Mouse (Mus musculus) kidney, embryonic 16.5 days (tissue): ENCODE data around the gene Dync1h1. TPM values are rescaled to one million over a fixed set of nuclear protein-coding genes. Genes with fewer than 3 reads are reported as not detected.

ENCODE experiments used
- ATAC-seq: fragments of 200-750 bp; cut with Nextera tagmentation; 2 replicates; pipeline ENCODE4 v1.8.0; 2017; ENCODE audit warnings: moderate TSS enrichment; ENCODE audit not compliant: low FRiP score, low TSS enrichment
- H3K27ac ChIP-seq: fragments of 300-500 bp; sonication (generic); 2 replicates; pipeline ENCODE4 v1.5.1; 2014; ENCODE audit warnings: low read length
- H3K27me3 ChIP-seq: fragments of 300-500 bp; sonication (generic); 2 replicates; pipeline ENCODE4 v1.6.1; 2014; ENCODE audit warnings: low read length, control low read depth, mixed read lengths; ENCODE audit not compliant: insufficient read depth
- H3K36me3 ChIP-seq: fragments of 300-500 bp; sonication (generic); 2 replicates; pipeline ENCODE4 v1.6.1; 2014; ENCODE audit warnings: low read length, control low read depth, mixed read lengths; ENCODE audit not compliant: insufficient read depth
- H3K4me1 ChIP-seq: fragments of 300-500 bp; sonication (generic); 2 replicates; pipeline ENCODE4 v1.6.1; 2014; ENCODE audit warnings: low read length, control low read depth, mixed read lengths; ENCODE audit not compliant: insufficient read depth
- H3K4me2 ChIP-seq: fragments of 300-500 bp; sonication (generic); replicated peaks from 2 replicates; pipeline ENCODE4 v1.6.1; 2014; ENCODE audit warnings: low read depth, low read length
- H3K4me3 ChIP-seq: fragments of 300-500 bp; sonication (generic); 2 replicates; pipeline ENCODE4 v1.5.1; 2014; ENCODE audit warnings: mild to moderate bottlenecking, low read length
- H3K9ac ChIP-seq: fragments of 300-500 bp; sonication (generic); replicated peaks from 2 replicates; pipeline ENCODE4 v1.6.1; 2014; ENCODE audit warnings: low read length
- H3K9me3 ChIP-seq: fragments of 300-500 bp; sonication (generic); 2 replicates; pipeline ENCODE4 v1.6.1; 2016; ENCODE audit warnings: low read length, control low read depth
- WGBS: fragments of 180-500 bp; shearing (Covaris S2); extraction: QIAGEN DNeasy Blood & Tissue Kit; methylation state at CpG from one replicate; pipeline ENCODE4 v1.1.7; 2014; 5-methylcytosine and 5-hydroxymethylcytosine counted together
- polyA plus RNA-seq: library from polyadenylated mRNA; unstranded; fragments of >200 nt; fragmentation: Nextera tagmentation; extraction: Ambion mirVana; gene quantifications from 2 replicates; pipeline ENCODE4 v1.2.1, GENCODE M21; 2015

Dync1h1 gene
- polyA plus RNA-seq, 1 experiment from 2014 or later = 53.9 TPM

DNA sequence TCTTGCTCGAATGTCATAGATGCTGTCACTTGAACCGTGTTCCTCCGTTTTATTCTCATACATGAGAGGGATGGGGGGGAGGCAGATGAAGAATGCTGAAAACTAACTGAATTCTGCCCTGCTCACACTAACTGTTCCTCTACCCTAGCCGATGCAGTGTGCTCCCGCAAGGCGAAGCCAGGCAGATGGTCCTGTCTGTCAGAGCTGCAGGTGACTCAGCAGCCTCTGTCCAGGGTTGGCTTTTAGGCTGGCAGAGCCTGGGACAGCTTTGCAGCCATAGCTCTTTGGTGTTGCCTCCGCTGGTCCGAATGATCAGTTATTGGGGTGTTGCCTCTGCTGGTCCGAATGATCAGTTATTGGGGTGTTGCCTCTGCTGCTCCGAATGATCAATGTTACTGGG, 30.2 kb upstream of the Dync1h1 start:
- Histone ChIP-seq H3K36me3 (peaks cover 45% of the 10 kb centered on the region), H3K27me3 (no peaks in the 10 kb centered on the region), H3K4me1 (no peaks in the 10 kb centered on the region), H3K4me2 (no peak overlapping the region), H3K27ac (no peak overlapping the region), H3K4me3 (no peak overlapping the region), H3K9ac (no peak overlapping the region), H3K9me3 (no peaks in the 10 kb centered on the region)
- WGBS = 93% methylated on average over 10 of the region's 10 CpGs
- ATAC-seq = no peak

DNA sequence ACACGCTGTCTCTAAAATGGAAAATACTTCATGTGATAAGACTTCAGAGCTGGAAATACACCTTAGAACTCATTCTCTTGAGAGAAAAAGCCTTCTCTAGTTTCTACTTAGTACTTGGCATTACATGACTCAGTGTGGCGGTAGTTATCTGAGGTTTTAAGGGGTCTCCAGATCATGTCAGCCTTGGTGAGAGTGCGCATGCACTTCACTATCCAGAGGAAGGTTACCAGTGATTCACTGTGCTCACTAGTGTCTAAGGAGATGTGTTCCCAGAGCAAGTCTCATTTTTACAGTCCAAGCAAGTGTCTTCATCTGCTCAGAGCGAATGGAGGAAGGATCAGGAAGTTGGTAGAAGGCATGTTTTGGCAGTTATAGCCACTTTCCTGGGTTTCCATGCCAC, 28.9 kb upstream of the Dync1h1 start:
- Histone ChIP-seq H3K27ac (no peak overlapping the region), H3K4me2 (no peak overlapping the region), H3K36me3 (peaks cover 39% of the 10 kb centered on the region), H3K27me3 (no peaks in the 10 kb centered on the region), H3K9me3 (no peaks in the 10 kb centered on the region), H3K4me3 (no peak overlapping the region), H3K9ac (no peak overlapping the region), H3K4me1 (no peaks in the 10 kb centered on the region)
- WGBS = 94% methylated on average over 4 of the region's 4 CpGs
- ATAC-seq = no peak

DNA sequence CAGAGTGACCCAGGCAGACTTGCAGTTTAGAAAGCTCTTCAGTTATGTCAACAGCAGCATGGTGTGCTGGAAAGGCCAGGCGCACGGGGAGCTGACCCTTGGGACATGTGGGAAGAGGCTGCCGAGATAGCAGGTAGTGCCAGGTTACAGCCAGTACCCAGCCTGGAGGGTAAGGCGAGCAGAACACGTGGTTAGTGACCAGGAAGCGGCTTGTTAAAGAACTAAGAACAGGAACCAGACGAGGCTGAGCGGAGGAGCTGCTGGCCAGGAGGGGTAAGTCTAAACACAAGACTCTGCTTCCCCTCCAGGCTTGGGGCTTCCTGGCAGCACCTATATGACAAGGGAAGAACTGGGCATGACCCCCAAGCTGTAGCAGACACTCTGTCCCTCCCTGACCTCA, 27.6 kb upstream of the Dync1h1 start:
- no peaks in the 10 kb centered on the region for H3K9me3 ChIP-seq
- no peaks in the 10 kb centered on the region for H3K4me1 ChIP-seq
- H3K9ac ChIP-seq = no peak overlapping the region
- no peak for ATAC-seq
- no peaks in the 10 kb centered on the region for H3K27me3 ChIP-seq
- WGBS = 81% methylated on average over 8 of the region's 8 CpGs
- H3K4me3 ChIP-seq = no peak overlapping the region
- H3K36me3 ChIP-seq = peaks cover 26% of the 10 kb centered on the region
- no peak overlapping the region for H3K4me2 ChIP-seq
- no peak overlapping the region for H3K27ac ChIP-seq

DNA sequence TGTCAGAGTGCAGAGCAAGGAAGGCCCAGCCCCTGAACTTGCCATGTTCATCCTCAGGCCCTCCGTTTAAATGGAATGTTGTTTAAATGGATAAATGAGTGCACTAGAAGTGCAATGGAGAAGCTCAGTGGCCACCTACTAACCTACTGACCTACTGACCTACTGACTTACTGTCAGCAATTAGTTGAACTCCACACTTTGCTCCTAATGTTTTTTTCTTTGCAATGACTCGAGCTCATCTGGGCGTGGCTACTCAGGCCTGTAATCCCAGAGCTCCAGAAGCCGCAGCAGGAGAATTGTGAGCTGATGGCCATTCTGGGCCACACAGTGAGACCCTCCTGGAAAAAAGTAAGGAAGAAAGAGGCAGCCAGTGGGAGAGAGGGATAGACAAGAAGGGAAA, 25.3 kb upstream of the Dync1h1 start:
- Histone ChIP-seq H3K9me3 (no peaks in the 10 kb centered on the region), H3K27ac (no peak overlapping the region), H3K4me3 (no peak overlapping the region), H3K4me1 (no peaks in the 10 kb centered on the region), H3K9ac (no peak overlapping the region), H3K36me3 (peaks cover 23% of the 10 kb centered on the region), H3K4me2 (no peak overlapping the region), H3K27me3 (no peaks in the 10 kb centered on the region)
- no peak for ATAC-seq
- 56% methylated on average over 4 of the region's 4 CpGs for WGBS

DNA sequence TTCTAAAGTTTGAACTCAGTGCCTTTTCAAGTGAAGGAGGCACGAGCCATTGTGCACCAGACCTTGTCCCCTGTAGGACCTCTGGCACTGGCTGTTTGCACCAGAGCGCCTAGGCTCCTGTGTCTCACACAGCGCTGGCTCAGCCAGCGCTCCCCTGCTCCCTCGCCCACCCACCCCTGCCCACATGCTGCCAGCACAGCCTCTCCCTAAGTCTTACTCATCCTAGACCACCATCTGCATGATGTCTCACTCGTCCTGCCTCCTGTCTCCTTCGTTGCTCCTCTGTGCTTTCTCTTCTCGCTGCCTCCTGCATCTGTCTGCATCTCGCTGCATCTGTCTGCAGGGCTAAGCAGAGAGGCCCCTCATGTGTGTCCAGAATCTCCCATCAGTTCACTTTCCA, 22.9 kb upstream of the Dync1h1 start:
- H3K4me3 ChIP-seq = no peak overlapping the region
- H3K4me2 ChIP-seq = no peak overlapping the region
- 81% methylated on average over 9 of the region's 9 CpGs for WGBS
- H3K9ac ChIP-seq = no peak overlapping the region
- no peaks in the 10 kb centered on the region for H3K27me3 ChIP-seq
- H3K9me3 ChIP-seq = no peaks in the 10 kb centered on the region
- peaks cover 21% of the 10 kb centered on the region for H3K36me3 ChIP-seq
- no peaks in the 10 kb centered on the region for H3K4me1 ChIP-seq
- ATAC-seq = no peak
- no peak overlapping the region for H3K27ac ChIP-seq

DNA sequence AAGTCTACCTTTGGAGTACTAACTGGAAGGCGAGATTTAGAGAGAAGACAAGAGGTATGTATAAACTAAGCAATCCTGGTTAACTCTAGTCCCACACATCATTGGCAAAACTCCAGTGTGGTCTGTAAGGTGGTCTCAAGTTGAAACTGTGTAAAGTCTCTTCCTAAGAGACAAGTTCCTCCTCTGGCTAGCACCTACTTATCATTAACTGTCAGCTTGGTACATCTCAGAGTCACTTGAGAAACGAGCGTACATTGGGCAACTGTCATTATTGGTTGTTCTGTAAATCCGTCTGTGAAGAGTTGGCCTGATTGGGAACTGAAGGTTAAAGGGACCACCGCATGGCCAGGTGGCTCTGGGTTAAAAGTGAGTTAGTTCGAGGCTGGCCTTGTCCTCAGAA, 12.6 kb upstream of the Dync1h1 start:
- H3K4me3 ChIP-seq = no peak overlapping the region
- H3K36me3 ChIP-seq = no peaks in the 10 kb centered on the region
- no peak for ATAC-seq
- 74% methylated on average over 6 of the region's 6 CpGs for WGBS
- H3K9ac ChIP-seq = no peak overlapping the region
- no peaks in the 10 kb centered on the region for H3K27me3 ChIP-seq
- H3K4me1 ChIP-seq = peaks cover 15% of the 10 kb centered on the region
- no peak overlapping the region for H3K4me2 ChIP-seq
- H3K9me3 ChIP-seq = no peaks in the 10 kb centered on the region
- no peak overlapping the region for H3K27ac ChIP-seq

DNA sequence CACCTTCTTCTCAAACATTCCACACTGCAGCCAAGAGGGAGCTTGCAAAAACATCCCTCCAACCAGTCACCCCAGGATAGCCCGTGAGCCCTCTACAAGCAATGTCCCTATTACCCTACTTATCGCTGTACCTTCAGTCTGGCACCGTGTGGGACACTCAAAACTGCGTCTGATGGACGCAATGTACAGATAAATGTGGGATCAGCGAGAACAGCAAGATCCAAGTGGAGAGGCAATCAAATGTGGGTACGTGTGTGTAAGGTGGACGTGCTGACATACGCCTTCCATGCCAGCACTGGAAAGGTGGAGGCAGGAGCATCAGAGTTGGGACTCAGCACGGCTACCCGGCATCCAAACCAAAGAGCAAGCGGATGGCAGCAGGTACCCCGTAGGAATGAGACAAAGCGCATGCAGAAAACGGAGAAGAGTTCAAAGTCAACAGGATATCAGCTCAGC, 10.4 kb upstream of the Dync1h1 start:
- Histone ChIP-seq H3K27me3 (no peaks in the 10 kb centered on the region), H3K4me2 (peak overlapping the region; percentile 95), H3K4me3 (peak overlapping the region; percentile 72), H3K27ac (peak overlapping the region; percentile 94), H3K9ac (peak overlapping the region; percentile 87), H3K4me1 (peaks cover 15% of the 10 kb centered on the region), H3K9me3 (no peaks in the 10 kb centered on the region), H3K36me3 (no peaks in the 10 kb centered on the region)
- 1% methylated on average over 15 of the region's 15 CpGs for WGBS
- ATAC-seq = peak; percentile 46

DNA sequence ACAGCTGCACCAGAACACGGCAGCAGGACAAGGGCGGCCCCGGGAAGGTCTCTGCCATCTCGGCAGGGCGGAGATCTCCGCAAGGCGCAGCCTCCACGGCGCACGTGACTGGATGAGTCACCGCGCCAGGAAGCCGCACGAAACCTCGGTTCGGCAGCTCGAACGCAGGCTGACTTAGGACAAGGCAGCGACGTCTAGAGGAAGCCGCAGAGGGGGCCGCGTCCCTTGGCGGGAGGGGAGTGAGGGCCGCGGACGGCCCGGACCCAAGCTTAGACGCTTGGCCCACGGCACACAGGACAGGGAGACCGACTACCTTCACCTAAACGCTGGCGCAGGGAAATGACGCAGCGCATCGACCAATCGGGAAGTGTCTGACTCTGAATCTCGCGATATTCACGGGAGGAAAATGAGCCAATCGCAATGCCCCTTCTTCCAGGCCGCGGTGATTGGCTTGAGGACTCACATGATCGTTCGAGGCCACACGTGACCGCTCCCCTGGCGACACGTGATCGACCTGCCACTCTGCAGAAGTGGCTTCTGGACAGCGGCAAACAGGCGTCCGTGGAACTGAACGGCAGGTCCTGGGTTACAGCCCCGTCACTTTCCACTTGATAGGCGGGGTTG, 9.9 kb upstream of the Dync1h1 start:
- Histone ChIP-seq H3K4me2 (peak overlapping the region; percentile 95), H3K4me3 (peak overlapping the region; percentile 72), H3K27ac (peak overlapping the region; percentile 94), H3K9ac (peak overlapping the region; percentile 88), H3K9me3 (no peaks in the 10 kb centered on the region), H3K4me1 (peaks cover 15% of the 10 kb centered on the region), H3K36me3 (no peaks in the 10 kb centered on the region), H3K27me3 (no peaks in the 10 kb centered on the region)
- peak; percentile 97 for ATAC-seq
- 0% methylated on average over 56 of the region's 56 CpGs for WGBS

DNA sequence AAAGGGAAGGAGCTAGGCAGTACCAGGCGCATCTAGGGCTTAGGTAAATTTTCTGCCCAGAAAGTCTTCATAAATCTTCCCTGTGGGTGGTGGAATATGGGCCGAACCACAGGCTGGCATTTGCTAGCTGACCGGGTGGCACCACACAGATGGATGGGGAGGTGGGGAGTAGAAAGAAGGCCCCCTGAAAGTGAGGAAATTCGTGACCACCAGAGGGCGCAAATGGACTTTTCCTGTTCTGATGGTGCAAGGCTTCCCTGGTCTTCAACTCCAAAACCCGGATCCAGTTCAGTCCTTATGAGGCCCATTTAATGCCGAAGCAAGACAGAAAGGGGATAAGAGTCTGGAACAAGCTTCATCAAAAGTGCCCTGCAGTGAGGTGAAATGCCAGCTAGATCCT, 2.7 kb upstream of the Dync1h1 start:
- Histone ChIP-seq H3K36me3 (no peaks in the 10 kb centered on the region), H3K27ac (no peak overlapping the region), H3K9me3 (no peaks in the 10 kb centered on the region), H3K4me1 (peaks cover 16% of the 10 kb centered on the region), H3K9ac (no peak overlapping the region), H3K4me3 (no peak overlapping the region), H3K27me3 (no peaks in the 10 kb centered on the region), H3K4me2 (no peak overlapping the region)
- no peak for ATAC-seq
- 6% methylated on average over 7 of the region's 7 CpGs for WGBS

DNA sequence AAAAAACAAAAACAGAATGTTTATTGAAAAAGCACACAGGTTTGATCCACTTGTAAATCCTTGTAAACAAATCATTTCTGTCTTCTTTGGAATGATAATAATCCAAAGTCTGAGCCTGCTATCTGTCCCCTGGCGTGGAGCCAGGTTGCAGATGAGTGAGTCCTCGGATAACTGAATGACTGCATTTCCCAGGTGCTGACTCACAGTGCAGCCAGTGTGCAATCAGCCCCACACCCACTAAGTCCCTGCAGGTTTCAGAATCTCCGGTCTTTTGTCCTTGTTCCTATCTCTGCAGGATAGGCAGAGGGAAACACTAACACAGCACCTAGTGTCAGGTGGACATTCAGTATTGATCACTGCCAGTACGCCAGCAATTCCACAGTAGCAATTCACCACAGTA, 1.5 kb upstream of the Dync1h1 start:
- Histone ChIP-seq H3K27ac (no peak overlapping the region), H3K27me3 (no peaks in the 10 kb centered on the region), H3K4me2 (no peak overlapping the region), H3K9me3 (no peaks in the 10 kb centered on the region), H3K36me3 (no peaks in the 10 kb centered on the region), H3K4me3 (no peak overlapping the region), H3K9ac (no peak overlapping the region), H3K4me1 (peaks cover 21% of the 10 kb centered on the region)
- ATAC-seq = no peak
- WGBS = 65% methylated on average over 4 of the region's 4 CpGs
